Mouse (Mus musculus) cerebellum, postnatal 36 days (tissue): ENCODE results near the gene Prpf3.
A peak's percentile ranks its signal among the peaks of the same experiment; 100 is the strongest.
"Not testable (repeated sequence)": the region's sequence is repeated elsewhere in the genome, so short reads cannot be mapped to it uniquely, and the experiment has no call there.

Experiments
- DNase-seq, 2 experiments: peaks; one replicate each; pipeline ENCODE4 v3.0.0; 2021 to 2022; ENCODE audit warnings: mixed read lengths in 2 of 2

The Prpf3 gene

DNA sequence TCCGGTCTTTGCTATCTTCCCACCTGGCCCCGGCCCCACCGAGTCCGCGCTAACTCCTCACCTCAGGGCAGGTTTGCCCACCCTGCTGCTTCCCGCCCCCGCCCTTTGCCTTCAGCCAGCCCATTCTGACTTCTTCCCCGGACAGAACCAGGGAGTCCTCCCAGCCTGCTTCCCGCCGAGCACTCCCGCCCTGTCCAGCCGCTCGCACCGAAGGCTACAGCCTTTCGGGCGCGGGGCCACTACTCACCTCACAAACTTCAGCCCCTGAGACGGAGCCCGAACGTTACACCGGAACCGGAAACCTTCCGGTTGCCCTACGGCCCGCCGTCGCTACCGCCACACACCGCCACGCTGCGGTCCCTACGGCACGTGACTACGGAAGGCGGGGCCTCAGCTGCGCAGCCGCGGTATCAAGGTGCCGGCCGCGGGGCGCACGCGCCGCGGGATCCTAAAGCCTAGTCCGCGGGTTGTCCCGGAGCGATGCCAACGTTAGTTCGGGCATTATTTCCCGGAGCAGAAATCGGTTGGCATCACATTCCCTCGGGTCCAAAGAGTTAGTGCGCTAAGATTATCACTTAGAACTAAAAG, at the start of gene Prpf3:
Gene Prpf3, minus strand, starts transcription at position 384 of the 588 bp plus-strand sequence.
- DNase-seq: peak; percentile 93 to 94

DNA sequence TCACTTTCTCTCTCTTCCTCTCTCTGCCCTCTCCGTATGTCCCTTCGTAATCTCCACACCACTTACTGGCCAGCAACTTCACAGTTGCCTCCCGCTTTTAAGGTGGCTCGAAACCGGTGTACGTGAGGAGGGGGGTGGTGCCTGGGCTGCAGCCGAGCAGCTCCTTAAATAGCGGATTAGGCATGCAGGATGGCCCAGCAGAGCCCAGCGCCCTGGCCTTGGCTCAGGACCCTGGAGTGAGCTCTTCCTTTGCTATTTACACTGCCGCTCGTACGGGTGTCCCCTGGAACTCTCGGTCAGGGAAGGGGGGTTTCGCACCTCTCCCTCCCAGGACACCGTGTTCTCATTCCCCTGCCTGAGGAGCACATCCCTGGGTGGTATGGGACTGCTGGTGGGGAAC, 48.9 kb upstream of the Prpf3 start, which contains the start of gene Car14:
Gene Car14, minus strand, starts transcription at position 124 of the 400 bp plus-strand sequence.
- DNase-seq: no peak

DNA sequence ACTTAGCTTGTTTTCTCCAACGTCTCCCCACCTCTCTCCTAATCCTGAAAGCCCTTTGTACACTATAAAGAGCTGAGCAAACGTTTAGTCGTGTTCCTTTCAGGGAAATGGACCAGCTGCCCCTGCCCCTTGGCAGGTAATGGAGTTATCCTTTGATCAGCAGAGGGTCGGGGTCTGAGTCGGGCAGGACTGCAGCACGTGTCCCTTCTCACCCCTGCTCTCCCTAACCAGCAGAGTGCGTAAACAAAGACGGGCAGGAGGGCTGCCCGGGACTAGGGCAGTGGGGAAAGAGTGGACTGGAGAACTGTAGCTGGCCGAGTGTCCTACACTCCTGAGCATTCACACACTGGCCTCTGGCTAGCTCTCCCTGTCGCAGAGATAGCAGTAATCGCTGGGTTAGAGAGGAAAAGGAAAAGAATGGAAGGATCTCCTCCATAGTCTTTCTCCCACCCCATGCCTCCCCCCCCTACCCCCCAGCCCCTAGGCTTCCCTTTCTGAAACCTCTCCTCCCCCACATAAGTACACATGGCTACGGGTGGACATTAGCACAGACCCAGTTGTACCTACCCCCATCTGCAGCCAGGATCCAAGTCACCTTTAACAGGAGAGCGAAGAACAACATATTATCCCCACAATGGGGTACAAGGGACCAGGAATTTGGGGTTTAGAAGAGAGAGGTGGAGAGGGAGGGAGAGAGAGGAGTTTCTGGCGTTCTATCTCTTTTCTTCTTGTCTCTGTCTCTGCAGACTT, 48.2 kb upstream of the Prpf3 start:
- no peak for DNase-seq

DNA sequence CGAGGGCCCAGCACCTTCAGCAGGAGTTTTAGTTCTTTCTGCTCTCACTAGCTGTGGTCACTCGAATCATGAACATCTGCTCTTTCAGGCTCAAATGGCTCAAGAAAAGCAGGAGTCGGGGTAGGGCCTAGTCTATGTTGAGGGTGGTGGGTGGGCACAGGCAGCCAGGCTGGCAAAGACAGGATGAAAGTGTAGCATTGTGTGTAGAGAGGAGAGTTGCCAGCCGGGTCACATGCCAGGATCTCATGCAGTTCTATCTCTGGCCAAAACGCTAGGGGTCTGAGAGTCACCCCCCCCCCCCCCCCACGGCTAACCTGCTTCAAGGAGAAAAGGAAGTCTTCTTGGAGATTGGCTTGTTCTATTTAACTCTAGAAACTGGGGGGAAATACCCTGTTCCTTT, 47.0 kb upstream of the Prpf3 start:
- DNase-seq: no peak

DNA sequence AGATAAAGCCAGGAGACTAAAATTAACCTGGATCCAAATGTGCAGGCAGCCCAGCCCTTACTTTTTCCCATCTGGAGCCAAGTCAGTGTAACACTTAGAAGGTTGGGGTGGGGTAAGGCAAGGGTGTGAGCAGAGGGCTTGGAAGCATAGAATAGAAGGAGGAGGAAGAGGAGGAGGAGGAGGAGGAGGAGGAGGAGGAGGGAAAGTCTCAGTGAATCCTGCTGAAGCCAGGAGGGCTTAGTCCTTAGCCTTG, 46.6 kb upstream of the Prpf3 start:
- no peak for DNase-seq

DNA sequence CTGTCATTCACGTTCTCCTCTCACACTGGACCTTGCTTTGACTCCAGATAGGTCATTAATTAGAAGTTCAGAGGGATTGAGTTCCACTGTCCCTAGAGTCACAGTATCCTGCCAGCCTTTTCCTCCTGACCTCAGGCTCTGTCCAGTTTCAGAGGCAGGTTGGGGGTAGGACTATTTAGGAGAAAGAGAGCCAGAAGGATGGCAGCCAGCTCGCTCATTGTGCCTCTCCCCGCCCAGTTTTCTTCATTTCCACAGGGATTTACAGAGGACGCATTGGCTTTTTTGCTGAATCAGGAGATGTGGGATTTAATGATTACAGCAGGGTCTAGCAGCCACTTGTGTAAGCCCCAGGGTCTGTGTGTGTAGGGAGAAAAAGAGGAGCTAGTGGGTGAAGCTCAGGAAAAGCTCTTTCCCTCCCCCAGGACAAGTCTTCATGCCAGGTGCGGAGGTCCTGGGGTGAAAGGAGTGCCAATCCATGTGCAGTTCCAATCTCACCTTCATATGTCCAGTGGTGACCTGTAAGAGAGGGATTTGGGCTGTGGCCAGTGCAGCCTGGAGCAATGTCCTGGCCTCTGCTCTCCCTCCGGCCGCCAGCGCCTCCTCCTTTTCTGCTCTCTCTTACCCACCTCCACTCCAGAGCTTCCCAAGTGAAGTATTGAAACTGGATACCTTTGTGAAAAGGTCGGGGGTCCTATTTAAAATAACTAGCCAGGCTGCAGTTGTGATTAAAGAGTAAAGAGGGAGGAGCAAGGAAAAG, 46.1 kb upstream of the Prpf3 start:
- no peak for DNase-seq

DNA sequence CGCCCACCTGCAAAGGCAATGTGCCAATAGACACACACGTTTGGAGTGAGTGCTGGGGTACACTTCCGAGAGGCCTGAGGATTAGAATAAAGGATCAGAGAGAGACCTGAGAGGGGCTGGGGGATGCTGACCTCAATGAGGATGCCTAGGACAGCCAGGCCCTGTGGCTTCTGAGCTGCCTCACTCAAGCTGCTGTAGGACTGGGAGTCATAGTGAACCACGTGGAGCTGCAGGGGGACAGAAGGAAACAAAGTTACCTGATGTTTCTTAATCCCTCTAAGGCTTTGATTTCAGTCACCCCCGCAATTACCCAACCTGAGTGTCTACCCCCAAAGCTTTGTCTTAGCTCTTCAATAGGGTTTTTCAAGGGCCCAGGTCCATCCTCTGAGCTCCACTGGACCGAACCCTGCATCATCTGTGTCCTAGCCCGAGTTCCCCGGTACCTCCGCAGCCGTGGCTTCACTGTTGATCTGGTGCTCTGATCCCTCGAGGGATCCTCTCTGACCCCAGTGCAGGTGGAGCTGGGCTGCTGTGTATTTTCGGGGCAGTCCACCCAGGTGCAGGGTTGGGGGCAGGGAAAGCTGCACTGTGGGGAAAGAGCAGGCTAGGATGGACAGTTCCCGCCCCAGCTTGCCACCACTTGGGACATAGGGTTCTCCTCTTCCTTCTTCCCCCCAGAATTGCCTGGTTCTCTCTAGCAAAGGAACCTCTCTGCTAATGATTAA, 44.3 kb upstream of the Prpf3 start:
- DNase-seq: no peak

DNA sequence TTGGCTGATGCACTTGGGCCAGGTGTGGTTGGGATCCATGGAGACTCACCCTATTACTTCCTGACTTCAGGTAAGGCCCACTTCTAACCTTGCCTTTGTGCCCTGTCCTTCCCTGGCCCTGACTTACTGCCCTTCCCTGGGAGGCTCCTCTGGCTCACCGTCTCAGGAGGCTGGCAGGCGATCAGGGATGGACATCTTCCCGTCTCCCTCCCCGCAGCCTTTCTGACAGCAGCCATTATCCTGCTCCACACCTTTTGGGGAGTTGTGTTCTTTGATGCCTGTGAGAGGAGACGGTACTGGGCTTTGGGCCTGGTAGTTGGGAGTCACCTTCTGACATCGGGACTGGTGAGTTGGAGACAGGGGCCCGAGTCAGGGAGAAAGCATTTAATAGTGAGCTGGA, 39.8 kb upstream of the Prpf3 start:
- not testable (repeated sequence) for DNase-seq

DNA sequence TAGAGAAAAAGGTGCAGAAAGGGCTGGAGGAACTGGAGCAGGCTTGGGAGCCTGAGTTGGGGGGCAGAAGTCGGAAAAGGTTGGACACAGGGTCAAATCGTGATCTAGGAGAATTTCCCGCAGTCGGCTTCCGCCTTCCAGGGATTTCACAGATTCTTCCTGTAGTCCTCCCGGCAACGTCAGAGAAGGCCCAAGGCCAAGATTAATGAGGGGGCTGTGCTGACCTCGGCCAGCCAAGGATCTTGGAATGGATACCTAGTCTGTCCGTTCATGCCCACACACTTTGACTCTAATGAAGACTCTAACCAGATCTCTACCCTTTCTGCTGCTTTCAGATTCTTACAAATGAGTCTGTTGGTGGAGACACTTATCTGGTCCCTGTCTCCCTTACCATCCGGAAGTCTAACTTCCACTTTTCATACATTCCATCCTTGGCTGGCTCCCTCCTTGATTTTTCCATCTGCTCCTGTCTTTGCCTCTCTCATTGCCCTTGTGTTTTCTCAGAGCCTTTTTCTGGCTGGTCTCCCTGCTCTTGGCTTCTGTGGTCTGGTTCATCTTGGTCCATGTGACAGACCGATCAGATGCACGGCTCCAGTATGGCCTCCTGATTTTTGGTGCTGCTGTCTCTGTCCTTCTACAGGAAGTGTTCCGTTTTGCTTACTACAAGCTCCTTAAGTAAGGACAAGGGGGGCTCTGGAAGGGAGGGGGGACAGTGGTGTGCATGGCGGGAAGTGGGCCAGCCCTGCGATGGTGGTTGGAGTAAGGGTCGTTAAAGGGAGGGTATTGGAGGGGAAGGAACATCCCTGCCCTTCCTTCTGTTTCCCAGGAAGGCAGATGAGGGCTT, 38.9 kb upstream of the Prpf3 start:
- peak; percentile 41 to 45 for DNase-seq

DNA sequence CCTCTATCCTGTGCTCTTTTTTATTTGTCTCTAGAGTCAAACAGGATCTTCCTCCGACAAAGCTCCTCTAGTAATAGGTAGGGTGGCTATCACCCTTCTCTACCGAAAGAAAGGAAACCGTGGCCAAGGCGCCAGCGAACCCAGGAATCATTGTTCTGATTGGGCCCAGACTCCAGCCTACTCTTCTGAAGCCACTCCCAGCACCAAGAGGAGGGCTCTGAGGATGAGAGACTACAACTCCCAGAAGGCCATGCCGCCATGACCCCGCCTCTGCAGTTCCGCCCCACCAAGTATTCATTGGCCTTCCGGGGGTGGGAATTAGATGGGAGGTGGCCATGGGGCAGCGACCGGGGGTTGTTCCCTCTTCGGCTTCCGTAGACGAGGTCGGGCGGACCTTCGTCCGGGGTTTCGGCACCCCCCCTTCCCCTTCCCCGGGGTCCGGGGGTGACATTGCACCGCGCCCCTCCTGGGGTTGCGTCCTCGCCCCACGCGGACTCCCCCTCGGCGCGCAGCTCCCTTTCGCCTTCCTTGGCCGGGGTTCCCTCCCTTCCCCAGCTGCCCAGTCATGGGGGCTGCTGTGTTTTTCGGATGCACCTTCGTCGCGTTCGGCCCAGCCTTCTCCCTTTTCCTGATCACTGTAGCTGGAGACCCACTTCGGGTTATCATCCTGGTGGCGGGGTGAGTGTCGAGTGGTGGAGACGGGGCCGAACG, 38.1 kb upstream of the Prpf3 start, which contains the start of gene Aph1a:
Gene Aph1a, plus strand, starts transcription at position 364 of the 711 bp plus-strand sequence.
- peak; percentile 92 to 96 for DNase-seq

DNA sequence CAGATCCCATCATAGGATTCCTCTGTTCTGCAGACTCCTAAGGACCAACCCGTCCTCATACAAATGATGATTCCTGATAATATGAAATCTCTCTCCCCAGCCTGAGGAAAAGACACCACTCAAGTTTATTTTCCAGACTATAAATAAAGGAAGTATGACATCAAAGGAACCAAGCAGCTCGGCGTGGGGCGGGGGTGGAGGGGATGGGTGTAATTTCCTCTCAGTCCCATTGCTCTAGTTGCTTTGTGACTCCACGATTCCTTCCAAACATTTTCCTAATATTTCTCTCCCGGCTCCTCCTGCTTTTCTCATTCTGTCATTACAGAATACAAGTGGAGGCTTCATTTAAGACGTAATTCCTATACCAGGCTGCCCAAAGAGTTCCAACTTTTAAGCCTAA, 37.4 kb upstream of the Prpf3 start:
- DNase-seq: no peak

DNA sequence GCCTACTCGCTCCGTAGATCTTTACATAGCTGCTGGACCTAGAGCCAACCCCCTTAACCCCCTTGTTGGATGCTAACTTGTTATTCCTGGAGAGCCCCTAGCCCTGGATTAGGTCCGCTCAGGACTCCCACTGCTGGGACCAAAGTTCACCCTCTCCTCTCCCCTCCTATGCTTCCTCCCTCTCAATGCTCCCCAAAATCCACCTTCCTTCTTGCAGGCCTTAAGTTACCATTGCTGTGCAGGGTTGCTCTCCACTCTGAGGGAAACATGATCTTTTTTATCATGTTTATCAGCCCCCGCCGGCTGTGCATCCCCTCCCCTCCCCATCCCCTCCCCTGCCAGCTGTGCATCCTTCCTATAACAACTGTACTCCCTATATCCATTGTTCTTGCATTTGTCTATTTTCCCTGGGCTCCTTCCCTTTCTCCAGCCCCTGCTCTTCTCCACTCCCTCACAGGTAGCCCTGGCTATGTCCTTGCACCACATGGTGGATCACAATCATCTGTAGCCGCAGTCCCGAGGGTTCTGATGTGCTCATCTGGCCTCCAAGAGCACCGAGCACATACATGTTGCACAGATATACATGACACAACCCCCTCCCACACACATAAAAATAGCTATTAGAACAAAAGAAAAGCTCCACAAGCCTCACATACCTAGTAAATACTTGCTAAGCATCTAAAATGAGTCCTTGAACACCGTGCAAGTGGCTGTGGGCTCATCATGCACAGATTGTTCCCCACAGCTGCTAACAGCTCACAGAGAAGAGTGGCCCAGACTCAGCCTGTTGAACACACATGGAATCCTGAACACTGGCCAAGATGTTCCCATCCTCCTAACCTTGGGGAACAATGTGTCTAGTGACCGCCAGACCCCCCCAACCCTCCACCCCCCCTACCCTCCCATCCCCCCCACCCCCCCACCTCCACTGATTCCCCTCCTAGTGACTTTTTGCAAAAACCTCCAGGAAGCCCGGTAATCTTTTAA, 36.7 kb upstream of the Prpf3 start:
- no peak for DNase-seq

DNA sequence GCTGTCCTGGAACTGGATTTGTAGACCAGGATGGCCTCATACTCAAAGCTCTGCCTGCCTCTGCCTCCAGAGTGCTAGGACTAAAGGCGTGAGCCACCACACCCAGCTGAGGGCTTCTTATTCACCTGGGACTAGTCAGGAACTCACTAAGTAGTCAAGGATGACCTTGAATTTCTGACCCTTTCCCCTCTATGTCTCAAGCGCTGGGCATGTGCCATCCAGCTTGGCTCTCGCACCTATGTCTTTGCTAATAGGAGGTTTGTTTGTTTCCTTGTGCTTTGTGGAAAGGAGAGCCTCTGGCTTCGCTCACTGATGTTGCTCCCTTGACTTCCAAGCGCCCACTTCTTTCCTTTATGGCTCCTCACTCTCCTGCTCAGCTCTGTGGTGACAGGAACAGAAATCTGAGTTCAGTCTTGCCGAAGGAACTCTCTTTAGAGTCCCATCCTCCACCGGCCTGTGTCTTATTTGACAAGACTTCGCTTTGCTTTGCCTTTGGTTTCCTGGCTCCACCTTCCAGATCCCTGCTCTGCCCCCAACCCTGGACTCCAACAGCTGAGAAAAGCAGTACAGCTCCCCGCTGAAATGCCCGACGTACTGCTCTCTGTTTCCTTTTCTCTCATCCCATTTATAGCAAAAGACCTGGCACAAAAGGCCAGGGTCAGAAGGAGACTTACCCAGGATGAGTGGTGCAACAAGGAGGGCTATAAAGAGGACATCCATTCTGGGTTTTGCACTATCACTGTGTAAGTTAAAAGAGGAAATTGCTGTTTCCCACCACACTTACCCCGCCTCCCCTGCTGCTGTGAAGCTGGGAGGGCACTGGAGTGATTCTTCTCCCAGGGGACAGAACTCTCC, 35.8 kb upstream of the Prpf3 start, which contains the start of gene BC028528:
Gene BC028528, minus strand, starts transcription at position 795 of the 855 bp plus-strand sequence.
- no peak for DNase-seq

DNA sequence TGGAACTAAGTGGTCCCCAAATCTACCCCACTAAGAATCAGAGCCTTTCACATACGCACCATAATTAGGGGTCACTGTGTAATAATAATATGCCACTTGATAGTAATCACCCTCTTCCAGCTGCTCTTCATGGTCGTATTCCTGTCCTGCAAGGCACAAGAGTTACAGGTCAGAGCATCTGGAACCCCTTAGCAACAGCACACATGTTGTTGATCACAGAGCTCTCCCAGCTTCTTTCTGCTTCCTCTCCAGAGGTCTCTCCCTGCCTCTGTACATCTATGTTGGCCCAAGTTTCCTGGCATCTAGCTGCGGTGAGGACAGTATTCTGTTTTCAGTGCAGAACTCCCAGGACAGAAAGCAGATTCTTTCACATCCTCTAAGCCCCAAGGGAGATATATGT, 34.0 kb upstream of the Prpf3 start:
- DNase-seq: no peak

DNA sequence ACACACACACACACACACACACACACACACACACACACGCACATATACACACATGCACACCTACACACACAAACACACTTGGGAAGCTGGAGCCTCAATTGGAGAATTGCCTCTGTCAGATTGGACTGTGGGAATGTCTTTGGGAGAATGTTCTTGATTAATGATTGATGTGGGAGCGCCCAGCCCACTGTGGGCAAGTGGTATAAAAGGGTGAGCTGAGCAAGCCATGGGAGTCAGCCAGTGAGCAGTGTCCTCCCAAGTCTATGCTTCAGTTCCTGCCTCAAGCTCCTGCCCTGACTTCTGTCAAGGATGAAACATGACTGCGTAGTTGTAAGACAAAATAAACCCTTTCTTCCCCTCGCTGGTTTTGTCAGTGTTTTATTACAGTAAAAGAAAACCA, 31.9 kb upstream of the Prpf3 start:
- no peak for DNase-seq

DNA sequence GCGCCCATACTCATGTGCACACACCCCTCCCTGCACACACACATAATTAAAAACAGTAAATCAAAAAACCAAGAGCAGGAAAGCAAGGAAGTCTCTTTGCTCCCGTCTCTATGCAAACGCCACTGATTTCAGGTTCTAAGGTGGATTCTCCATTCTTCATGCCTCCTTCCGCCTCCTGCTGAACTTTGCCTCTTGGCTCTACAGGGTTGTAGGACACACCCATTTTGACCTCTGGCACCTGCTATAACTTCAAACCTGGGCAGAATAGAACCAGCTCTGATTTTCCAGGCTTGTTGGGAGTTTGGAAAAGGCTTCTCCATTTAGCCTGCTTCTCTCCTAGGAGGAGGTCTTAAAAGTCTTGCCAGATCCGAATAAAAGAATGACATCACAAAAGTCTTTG, 28.7 kb upstream of the Prpf3 start:
- DNase-seq: no peak

DNA sequence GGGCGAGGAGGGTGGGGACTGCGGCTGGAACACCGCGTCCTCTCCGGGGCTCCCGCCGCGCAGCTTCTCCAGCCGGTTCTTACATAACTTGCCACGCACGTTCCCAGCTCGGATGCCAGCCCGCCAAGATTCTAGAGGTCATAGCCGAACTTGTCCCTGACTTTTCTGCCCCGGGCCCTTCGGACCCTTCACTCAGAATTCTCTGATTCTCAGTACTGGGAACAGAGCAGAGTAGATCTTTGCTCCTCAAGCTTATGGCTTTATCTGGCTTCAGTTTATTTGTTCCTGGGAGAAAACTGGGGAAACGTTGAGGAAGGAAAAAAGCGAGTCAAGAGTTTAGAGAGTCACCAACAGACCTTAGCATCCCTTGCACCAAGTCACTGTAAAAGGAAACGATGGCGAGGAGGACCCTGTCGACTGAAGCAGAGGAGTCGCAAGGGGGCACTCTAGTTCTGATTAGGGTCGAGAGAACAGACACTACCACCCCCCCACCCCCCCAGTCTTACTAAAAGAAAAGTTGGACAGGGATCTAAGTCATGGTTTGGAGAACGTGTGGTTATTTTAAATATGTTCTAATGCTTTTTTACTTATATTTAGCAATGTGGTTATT, 27.2 kb upstream of the Prpf3 start:
- peak; percentile 61 to 62 for DNase-seq

DNA sequence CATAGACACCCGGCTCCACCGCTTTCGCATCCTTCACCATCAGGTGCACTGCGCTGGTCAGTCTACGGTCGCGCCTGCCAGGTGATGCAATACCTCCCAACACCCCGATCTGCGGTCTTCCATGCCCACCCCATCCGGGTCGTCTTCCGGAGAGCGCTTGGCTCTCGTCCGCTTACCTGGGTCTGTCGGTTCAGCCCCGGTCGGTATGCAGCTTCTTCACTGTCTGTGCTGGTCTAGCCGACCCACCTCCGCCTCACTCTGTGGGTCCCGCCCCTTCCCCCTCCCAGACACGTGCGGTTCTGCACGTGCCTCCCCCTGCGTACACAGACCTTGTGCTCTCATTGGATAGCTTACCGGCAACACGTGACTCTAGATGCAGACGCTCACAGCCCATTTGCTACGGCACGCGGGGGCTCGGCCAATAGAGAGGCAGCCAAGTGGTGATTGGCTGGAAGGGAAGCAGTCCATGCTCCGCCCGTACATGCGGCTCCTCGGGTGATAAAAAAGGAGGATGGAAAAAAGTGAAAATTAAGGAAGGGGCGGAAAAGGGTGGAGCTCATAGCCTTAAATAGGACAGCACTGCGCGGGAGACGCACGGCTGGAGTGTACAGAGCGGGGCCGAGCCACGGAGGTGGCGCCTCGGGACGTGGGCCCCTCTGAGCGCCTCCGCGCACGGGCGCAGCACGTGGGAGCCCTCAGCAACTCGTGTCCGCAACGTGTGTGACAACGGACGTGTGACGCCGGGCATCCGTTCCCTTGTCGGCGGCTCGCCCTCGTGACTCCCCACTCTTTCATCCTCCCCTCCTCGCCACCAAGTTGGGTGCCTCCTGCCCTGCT, 26.5 kb upstream of the Prpf3 start, which contains the start of gene Ciart:
Gene Ciart, minus strand, starts transcription at position 273 of the 837 bp plus-strand sequence.
- DNase-seq: peak; percentile 92 to 94
